Mouse (Mus musculus): ENCODE measurements around the gene Pidd1. TPM values are rescaled to one million over a fixed set of nuclear protein-coding genes. Genes with fewer than 3 reads are reported as not detected.
"Not testable (repeated sequence)": the region's sequence is repeated elsewhere in the genome, so short reads cannot be mapped to it uniquely, and the experiment has no call there.

Gene Pidd1
- polyA plus RNA-seq, 1 experiment from 2014 or later, result 10.9 TPM

DNA sequence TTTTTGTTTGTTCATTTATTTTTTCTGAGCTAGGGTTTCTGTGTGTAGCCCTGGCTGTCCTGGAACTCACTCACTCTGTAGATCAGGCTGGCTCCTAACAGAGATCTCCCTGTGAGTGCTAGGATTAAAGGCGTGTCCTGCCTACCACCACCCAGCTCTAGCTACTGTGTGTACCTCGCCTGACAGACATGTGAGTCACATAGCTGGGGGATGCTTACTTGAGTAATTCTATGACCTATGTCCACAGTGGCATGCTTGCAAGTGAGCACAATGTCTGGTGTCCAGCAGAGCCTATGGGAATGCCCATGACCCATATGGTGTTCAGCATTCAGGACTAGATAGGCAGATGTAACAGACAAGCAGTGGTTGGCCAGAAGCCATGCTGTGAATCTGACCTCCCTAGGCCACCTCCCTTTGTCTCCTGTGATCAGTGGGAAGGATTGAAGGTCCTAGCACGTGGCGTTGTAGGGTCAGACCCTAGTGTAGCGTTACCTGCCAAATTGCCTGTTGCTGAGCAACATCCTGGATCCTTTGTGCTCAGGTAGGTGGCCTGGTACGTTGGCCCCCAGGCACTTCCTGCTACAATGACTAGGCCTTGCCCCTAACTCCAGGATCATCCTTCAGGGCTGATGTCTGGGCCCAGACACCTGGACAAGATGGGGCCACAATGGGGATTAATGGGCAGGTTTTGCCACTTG, 27.5 kb downstream of the Pidd1 start:
- H3K4me1 ChIP-seq, result peaks cover 15% of the 10 kb centered on the region
- no peak overlapping the region for H3K4me2 ChIP-seq
- H3K9ac ChIP-seq, result 0 out of 2 replicates have a peak overlapping the region, but pooled peaks have one; percentile 2
- H3K4me3 ChIP-seq, result no peak overlapping the region
- no peak for ATAC-seq
- H3K27me3 ChIP-seq, result peaks cover 3% of the 10 kb centered on the region; the same call in 1 of the 2 replicates
- WGBS, result 77% methylated on average over 6 of the region's 6 CpGs
- H3K9me3 ChIP-seq (replicated peaks), result no peaks in the 10 kb centered on the region
- H3K36me3 ChIP-seq (ENCODE audit: poor library complexity, severe bottlenecking), result no peaks in the 10 kb centered on the region
- H3K27ac ChIP-seq, result no peak overlapping the region

DNA sequence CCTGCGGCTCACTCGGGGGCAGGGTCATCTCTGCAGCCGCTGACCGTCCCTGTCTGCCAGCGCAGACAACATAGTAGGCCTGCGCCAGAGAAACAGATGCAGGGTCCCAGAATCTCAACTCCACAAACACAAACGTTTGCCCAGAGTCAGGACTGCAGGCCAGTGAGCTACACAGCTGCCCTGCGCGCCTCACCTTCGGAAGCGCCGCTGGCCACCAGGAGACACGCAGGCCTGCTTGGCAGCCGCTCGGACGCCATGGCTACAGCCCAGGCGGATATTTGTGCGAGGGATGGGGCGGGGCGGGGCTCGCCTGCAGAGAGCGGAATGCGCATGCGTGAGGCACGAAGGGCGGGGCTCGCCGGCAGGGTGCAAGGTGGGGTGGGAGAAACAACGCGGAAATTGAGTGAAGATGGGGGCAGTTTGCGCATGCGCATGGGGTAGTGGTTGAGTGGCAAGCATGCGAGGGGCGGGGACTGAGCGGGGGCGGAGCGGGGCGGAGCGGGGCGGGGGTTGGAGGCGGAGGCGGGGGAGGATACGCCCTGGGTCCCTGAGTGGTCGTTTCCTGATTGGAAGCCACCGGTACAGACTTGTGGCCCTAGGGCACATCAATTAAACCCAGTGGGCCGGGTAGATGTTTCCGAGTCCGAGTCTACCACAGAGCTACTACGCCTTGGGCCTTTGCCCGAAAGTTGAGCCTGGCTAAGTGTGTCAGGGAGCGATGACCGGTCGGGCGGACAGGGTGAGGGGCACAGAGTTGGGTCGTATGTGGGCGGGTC, 29.8 kb downstream of the Pidd1 start, which contains the start of gene Gatd1:
TSS of gene Gatd1 (minus strand) at position 328 of the 776 bp plus-strand sequence.
- peaks cover 20% of the 10 kb centered on the region for H3K4me1 ChIP-seq
- WGBS, result under 1% methylated on average over 55 of the region's 56 CpGs
- peak within 1 kb of the TSS; percentile 91 for H3K9ac ChIP-seq
- H3K4me2 ChIP-seq, result peak within 1 kb of the TSS; percentile 96
- H3K9me3 ChIP-seq (replicated peaks), result no peaks in the 10 kb centered on the region
- H3K36me3 ChIP-seq (ENCODE audit: poor library complexity, severe bottlenecking), result peaks cover 18% of the 10 kb centered on the region
- H3K27ac ChIP-seq, result peak within 1 kb of the TSS; percentile 81
- peak within 1 kb of the TSS; percentile 77 for H3K4me3 ChIP-seq
- peak; percentile 89 for ATAC-seq
- peaks cover 3% of the 10 kb centered on the region; the same call in 1 of the 2 replicates for H3K27me3 ChIP-seq

DNA sequence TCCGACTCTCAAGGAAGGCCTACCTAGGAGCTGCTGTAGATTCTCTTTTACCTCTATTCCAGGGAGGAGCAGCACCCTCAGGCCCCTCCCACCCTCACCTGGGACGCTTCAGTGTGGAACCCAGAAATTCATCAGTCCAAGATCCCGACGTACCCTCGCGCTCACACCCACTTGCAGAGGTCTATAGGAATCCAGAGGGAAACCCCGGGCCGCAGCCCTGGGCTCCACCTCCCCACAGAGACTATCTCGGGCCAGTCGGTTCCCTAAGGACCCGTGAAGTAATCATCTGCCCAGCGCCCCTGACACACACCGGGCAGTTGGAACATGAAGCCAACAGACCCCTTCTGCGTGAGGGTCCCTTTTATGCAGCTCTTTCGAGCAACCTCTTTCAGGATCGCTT, 30.5 kb downstream of the Pidd1 start:
- no peaks in the 10 kb centered on the region for H3K9me3 ChIP-seq (replicated peaks)
- peak overlapping the region; percentile 96 for H3K4me2 ChIP-seq
- peak overlapping the region; percentile 91 for H3K9ac ChIP-seq
- peaks cover 24% of the 10 kb centered on the region for H3K36me3 ChIP-seq (ENCODE audit: poor library complexity, severe bottlenecking)
- H3K4me1 ChIP-seq, result peaks cover 22% of the 10 kb centered on the region
- peaks cover 1% of the 10 kb centered on the region; the same call in 1 of the 2 replicates for H3K27me3 ChIP-seq
- ATAC-seq, result no peak
- peak overlapping the region; percentile 77 for H3K4me3 ChIP-seq
- WGBS, result 3% methylated on average over 16 of the region's 16 CpGs
- peak overlapping the region; percentile 81 for H3K27ac ChIP-seq

DNA sequence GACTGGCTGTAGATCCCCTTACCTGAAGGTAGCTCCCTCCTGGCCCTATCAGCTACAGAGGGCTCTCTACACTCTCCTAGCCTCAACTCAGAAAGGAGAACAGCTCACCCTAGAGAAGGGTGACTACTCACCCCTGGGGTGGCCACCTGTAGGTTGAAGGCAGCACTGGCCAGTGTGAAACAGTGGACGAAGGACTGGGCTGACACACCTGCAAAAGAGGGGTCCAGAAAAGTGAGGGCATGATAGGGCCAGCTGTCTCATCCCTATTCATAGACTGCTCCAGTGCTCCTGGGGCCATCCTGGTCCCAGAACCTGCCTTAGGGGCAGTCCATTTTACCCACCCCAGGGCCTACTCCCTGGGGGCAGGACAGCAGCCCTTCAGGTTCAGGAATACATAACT, 32.2 kb downstream of the Pidd1 start:
- Histone ChIP-seq H3K9me3 (replicated peaks) (0 out of 2 replicates have a peak, but pooled peaks cover 2% of the 10 kb centered on the region), H3K9ac (no peak overlapping the region), H3K27ac (no peak overlapping the region), H3K4me3 (no peak overlapping the region), H3K36me3 (ENCODE audit: poor library complexity, severe bottlenecking) (peaks cover 35% of the 10 kb centered on the region), H3K4me2 (no peak overlapping the region), H3K4me1 (peaks cover 22% of the 10 kb centered on the region), H3K27me3 (no peaks in the 10 kb centered on the region)
- ATAC-seq, result no peak
- 100% methylated on average over 1 of the region's 1 CpGs for WGBS

DNA sequence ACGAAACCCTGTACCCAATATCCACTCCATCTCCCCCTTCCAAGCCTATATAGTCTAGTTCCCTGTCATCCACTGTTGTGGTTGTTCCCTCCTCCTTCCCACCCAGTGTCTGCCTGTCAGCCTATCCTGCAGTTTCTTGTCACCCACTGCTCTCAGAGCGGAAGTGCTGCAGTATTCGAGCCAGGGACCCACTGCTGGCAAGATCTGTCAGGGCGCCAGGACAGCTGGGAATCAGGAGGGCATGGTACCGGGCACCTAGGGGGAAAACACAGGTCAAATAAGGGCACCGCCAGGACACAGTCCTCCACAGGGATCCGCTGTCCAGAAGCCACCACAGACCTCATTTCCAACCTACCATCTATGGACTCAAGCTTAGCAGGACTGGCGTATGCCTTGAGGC, 33.2 kb downstream of the Pidd1 start:
- WGBS, result 89% methylated on average over 8 of the region's 8 CpGs
- Histone ChIP-seq H3K9ac (no peak overlapping the region; the same call in 1 of the 2 replicates), H3K27ac (no peak overlapping the region)

DNA sequence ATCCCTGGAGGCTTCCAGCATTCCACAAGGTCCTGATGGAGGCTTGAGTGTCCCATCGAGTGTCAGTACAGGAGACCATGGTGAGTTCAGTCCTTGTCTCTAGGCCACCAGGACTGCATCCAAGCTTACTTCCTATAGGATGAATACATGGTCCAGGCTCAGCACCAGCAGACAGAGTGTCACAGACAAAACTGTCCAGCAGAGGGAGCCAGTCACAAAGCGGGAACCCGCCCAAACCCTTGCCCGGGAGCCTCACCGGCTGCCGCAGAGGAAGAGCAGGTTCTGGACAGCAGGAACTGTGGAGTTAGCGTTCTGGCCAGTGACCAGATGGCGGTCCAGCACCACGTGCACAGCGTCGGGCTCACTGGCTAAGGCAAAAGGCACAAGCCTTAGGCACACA, 35.0 kb downstream of the Pidd1 start:
- H3K27me3 ChIP-seq, result no peaks in the 10 kb centered on the region
- H3K4me3 ChIP-seq, result no peak overlapping the region
- H3K4me2 ChIP-seq, result 0 out of 2 replicates have a peak overlapping the region, but pooled peaks have one; percentile 17
- peaks cover 16% of the 10 kb centered on the region for H3K4me1 ChIP-seq
- 7% methylated on average over 11 of the region's 11 CpGs for WGBS
- no peak overlapping the region for H3K27ac ChIP-seq
- 0 out of 2 replicates have a peak, but pooled peaks cover 2% of the 10 kb centered on the region for H3K9me3 ChIP-seq (replicated peaks)
- peak overlapping the region; percentile 41; the same call in 1 of the 2 replicates for H3K9ac ChIP-seq
- peak; percentile 71 for ATAC-seq
- peaks cover 47% of the 10 kb centered on the region for H3K36me3 ChIP-seq (ENCODE audit: poor library complexity, severe bottlenecking)

More for the DNA sequence above, 33.2 kb downstream of the Pidd1 start:
- Histone ChIP-seq H3K4me3 (no peak overlapping the region), H3K36me3 (ENCODE audit: poor library complexity, severe bottlenecking) (peaks cover 42% of the 10 kb centered on the region), H3K4me1 (peaks cover 22% of the 10 kb centered on the region), H3K9me3 (replicated peaks) (0 out of 2 replicates have a peak, but pooled peaks cover 2% of the 10 kb centered on the region), H3K4me2 (no peak overlapping the region), H3K27me3 (no peaks in the 10 kb centered on the region)
- no peak for ATAC-seq

DNA sequence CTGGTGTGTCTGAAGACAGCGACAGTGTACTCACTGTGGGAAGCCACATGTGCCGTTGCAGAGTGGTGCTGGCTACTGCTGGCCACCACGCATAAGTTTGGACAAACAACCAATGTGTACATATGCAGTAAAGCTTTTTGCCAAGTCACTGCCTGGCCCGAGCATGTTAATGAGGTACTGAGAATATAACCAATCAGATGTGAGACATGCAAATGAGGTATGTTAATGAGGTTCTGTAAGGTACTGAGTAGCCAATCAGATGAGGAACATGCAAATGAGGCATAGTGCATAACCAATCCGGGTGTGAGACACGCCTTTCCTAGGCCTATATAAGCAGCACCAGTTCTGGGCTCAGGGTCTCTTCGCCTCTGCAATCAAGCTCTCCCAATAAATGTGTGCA, 36.2 kb downstream of the Pidd1 start:
- not testable (repeated sequence) for H3K9me3 ChIP-seq (replicated peaks); ATAC-seq; H3K4me2 ChIP-seq; H3K27ac ChIP-seq; H3K9ac ChIP-seq; H3K27me3 ChIP-seq; H3K4me1 ChIP-seq; H3K4me3 ChIP-seq
- peaks cover 57% of the 10 kb centered on the region for H3K36me3 ChIP-seq (ENCODE audit: poor library complexity, severe bottlenecking)
- 97% methylated on average over 7 of the region's 7 CpGs for WGBS

DNA sequence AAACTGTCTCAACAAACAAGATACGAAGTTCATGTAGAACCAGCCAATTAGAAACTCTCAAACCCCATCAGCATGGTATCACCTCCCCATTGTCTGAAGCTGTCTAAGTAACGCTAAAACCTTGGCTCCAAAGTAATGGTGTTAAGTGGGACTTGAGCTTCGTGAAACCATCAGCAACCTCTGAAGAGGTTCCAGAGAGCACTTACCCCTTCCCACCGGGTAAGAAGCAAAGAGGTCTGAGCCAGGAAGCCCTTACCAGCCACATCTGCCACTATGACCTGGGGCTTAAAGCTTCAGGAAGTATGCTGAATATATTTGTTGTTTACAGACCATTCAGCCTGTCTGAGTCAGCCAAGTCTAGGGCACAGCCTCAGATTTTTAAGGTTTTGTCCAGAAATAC, 38.4 kb downstream of the Pidd1 start:
- no peak overlapping the region for H3K27ac ChIP-seq
- H3K36me3 ChIP-seq (ENCODE audit: poor library complexity, severe bottlenecking), result peaks cover 76% of the 10 kb centered on the region
- no peak overlapping the region for H3K9ac ChIP-seq
- 82% methylated on average over 4 of the region's 4 CpGs for WGBS
- H3K4me2 ChIP-seq, result no peak overlapping the region
- H3K27me3 ChIP-seq, result no peaks in the 10 kb centered on the region
- ATAC-seq, result no peak
- H3K9me3 ChIP-seq (replicated peaks), result 0 out of 2 replicates have a peak, but pooled peaks cover 2% of the 10 kb centered on the region
- no peak overlapping the region for H3K4me3 ChIP-seq
- peaks cover 6% of the 10 kb centered on the region for H3K4me1 ChIP-seq

DNA sequence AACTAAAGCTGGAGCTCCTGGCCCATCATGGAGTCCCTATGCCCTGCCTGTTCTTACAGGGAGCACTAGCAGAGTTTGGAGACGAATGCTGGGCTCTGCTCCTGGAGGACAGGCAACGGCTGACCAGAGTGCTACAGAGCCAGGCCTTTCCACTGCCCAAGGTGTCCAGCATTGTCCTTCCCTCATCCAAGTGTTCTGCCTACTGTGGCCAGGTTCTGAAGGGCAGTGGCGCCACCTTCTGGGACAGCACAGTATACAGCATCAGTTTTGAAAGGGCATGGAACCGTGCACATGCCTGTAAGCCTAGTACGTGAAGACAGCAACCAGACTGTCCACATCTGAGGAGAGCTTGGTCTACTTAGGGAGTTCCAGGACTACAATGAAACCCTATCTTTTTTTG, 40.5 kb downstream of the Pidd1 start:
- no peak overlapping the region for H3K9ac ChIP-seq
- H3K4me1 ChIP-seq, result no peaks in the 10 kb centered on the region
- no peaks in the 10 kb centered on the region for H3K27me3 ChIP-seq
- 44% methylated on average over 5 of the region's 5 CpGs for WGBS
- ATAC-seq, result peak; percentile 59; the same call in 1 of the 2 replicates
- no peak overlapping the region for H3K27ac ChIP-seq
- peaks cover 76% of the 10 kb centered on the region for H3K36me3 ChIP-seq (ENCODE audit: poor library complexity, severe bottlenecking)
- H3K4me3 ChIP-seq, result no peak overlapping the region
- 0 out of 2 replicates have a peak, but pooled peaks cover 2% of the 10 kb centered on the region for H3K9me3 ChIP-seq (replicated peaks)
- H3K4me2 ChIP-seq, result no peak overlapping the region

DNA sequence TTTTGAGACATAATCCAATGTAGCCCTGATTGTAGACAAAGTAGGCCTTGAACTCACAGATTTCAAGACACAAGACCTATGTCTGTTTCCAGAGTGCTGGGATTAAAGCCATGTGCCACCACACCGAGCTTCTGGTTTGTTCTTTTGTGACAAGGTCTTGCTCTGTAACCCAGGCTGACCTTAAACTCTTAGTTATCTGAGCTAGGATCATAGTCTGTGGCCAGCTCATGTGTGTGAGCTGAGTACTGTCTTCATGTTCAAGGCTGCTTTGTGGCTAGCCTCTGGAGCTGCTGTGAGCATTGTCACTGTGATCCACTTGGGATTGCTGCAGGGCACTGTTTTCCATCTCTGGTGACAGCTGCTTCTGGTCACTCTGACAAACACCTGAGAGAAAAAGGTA, 48.5 kb downstream of the Pidd1 start:
- no peak for ATAC-seq
- Histone ChIP-seq H3K9me3 (replicated peaks) (no peaks in the 10 kb centered on the region), H3K36me3 (ENCODE audit: poor library complexity, severe bottlenecking) (peaks cover 46% of the 10 kb centered on the region), H3K27me3 (0 out of 2 replicates have a peak, but pooled peaks cover 3% of the 10 kb centered on the region), H3K27ac (no peak overlapping the region), H3K9ac (no peak overlapping the region), H3K4me2 (no peak overlapping the region), H3K4me1 (peaks cover 14% of the 10 kb centered on the region), H3K4me3 (no peak overlapping the region)
- 83% methylated on average over 1 of the region's 1 CpGs for WGBS

DNA sequence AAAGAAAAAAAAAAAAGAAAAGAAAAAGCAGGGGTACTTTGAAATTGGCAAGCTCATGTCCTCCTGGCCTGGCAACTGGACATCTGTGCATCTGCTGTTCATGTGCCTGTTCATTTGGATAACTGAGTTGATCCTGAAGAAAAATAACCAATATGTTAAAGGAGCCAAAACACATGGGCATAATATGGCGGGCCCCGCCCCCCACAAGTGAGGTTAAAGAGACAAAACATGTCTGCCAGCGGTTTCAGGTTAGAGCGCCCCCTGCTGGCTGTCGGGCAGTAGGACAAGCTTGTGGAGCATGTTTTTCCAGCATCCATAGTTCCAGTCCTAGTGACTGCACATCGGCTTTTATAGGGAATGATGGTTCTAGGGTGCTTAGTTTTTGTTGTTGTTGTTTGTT, 49.1 kb downstream of the Pidd1 start:
- H3K9me3 ChIP-seq (replicated peaks), result no peaks in the 10 kb centered on the region
- peaks cover 14% of the 10 kb centered on the region for H3K4me1 ChIP-seq
- no peak overlapping the region for H3K4me3 ChIP-seq
- WGBS, result 12% methylated on average over 6 of the region's 6 CpGs
- H3K36me3 ChIP-seq (ENCODE audit: poor library complexity, severe bottlenecking), result peaks cover 40% of the 10 kb centered on the region
- no peak overlapping the region for H3K9ac ChIP-seq
- ATAC-seq, result no peak
- H3K27ac ChIP-seq, result no peak overlapping the region
- H3K27me3 ChIP-seq, result peaks cover 5% of the 10 kb centered on the region; the same call in 1 of the 2 replicates
- no peak overlapping the region for H3K4me2 ChIP-seq

DNA sequence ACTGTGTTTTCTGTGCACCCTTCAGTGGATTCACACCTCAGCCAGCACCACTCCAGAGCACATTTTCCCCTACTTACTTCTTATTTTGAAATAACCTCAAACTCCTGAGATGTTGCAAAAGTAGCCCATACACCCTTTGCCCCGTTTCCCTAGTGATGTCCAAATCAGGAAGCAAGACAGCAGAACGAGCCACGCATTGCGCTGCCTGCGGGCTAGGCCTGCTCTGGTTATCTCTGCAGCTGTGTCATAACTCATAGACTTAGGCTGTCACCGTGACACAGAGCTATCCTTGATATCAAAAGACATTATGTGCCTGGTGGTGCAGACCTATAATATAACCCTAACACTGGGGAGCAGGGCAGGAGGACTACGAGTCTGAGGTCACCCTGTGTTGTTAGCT, 49.7 kb downstream of the Pidd1 start:
- 94% methylated on average over 7 of the region's 7 CpGs for WGBS
- no peak overlapping the region for H3K4me2 ChIP-seq
- no peak overlapping the region for H3K4me3 ChIP-seq
- no peak overlapping the region for H3K9ac ChIP-seq
- ATAC-seq, result no peak
- H3K27me3 ChIP-seq, result peaks cover 10% of the 10 kb centered on the region
- peaks cover 14% of the 10 kb centered on the region for H3K4me1 ChIP-seq
- H3K9me3 ChIP-seq (replicated peaks), result no peaks in the 10 kb centered on the region
- H3K36me3 ChIP-seq (ENCODE audit: poor library complexity, severe bottlenecking), result peaks cover 35% of the 10 kb centered on the region
- no peak overlapping the region for H3K27ac ChIP-seq

Measured in forebrain, embryonic 13.5 days (tissue).